Mouse (Mus musculus) bone marrow macrophage, adult 2 months (primary cell): ENCODE data around the gene Rfx7.

ENCODE experiments used
- CTCF ChIP-seq: IDR thresholded peaks from 2 replicates; pipeline ENCODE4 v1.5.1; 2012; ENCODE audit warnings: low read depth, mild to moderate bottlenecking, low read length, moderate library complexity
- POLR2A ChIP-seq: IDR thresholded peaks from 2 replicates; pipeline ENCODE4 v1.6.1; 2012; ENCODE audit warnings: mild to moderate bottlenecking, low read depth, low read length, borderline replicate concordance

GRCm38 (mm10) chr9:72661561-72661894 lies 129.5 kb downstream of the Rfx7 start:
- no peak for TF ChIP-seq CTCF
- TF ChIP-seq POLR2A: no peak
